Mouse (Mus musculus) kidney, postnatal 36 days (tissue): ENCODE results near the gene Xrcc6.

Source experiments
- DNase-seq, 2 experiments: peaks; one replicate each; pipeline ENCODE4 v3.0.0; 2021 to 2022; ENCODE audit warnings: mixed read lengths in 2 of 2

Xrcc6 gene

DNA sequence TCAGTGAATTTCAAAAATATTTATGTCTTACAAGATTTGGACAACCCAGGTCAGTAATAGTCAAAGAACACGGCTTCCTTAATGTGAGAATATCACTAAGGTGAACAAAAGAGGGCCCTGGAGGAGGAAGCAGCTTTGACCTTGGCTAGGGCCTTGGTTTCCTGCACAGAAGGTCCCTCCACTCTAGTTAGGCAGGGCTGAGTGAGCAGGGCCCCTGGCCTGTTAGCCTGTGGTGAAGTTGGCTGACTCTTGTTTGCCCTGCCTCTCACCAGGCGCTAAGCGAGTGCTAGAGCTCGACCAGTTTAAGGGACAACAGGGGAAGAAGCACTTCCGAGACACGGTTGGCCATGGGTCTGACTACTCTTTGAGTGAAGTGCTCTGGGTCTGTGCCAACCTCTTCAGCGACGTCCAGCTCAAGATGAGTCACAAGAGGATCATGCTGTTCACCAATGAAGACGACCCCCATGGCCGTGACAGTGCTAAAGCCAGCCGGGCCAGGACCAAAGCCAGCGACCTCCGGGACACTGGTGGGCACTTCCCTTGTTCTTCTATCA, 35.0 kb downstream of the Xrcc6 start:
- DNase-seq = peak in 1 of 2 experiments; percentile 10

DNA sequence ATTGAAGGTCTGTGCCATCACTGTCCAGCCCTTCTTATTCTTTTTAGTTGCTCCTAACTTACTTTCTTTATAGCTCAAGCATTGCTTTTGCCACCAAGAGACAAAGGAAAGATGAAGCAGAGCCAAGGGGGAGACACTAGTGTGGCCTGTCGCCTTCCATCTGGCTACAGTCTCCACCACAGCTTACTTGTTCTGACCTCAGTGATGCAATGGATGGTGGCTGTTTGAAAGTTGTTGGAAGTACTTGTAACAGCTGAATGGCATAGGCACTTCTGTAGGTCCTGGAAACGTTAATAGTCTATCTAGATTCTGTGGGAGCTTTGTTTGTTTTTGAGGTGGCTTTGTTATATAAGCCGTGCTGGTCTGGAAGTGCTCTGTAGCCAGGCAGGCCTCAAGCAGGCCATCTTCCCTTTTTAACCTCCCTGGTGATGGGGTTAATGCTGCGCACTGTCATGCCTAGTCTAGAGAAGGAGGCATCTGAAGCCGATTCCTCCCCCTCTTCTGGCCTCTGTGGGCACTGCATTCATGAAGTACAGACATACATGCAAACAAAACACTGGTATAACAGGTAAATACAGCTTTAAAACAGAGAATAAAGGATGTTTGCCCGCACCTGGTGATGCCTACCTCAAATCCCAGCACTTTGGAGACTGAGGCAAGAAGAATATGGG, 36.5 kb downstream of the Xrcc6 start:
- no peak for DNase-seq

DNA sequence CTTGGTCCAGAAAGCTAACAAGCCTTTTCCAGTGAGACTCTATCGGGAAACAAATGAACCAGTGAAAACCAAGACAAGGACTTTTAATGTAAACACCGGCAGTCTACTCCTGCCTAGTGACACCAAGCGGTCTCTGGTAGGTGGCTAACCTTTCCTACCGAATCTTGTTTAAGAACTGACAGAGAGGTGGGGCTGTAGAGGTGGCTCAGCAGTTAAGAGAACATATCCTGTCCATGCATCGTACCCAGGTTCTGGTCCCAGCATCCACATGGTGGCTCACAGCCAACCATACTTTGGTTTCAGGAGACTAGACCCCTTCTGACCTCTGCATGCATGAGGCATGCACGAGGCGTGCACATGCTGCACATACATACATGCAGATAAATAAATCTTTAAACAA, 39.6 kb downstream of the Xrcc6 start:
- DNase-seq = no peak

DNA sequence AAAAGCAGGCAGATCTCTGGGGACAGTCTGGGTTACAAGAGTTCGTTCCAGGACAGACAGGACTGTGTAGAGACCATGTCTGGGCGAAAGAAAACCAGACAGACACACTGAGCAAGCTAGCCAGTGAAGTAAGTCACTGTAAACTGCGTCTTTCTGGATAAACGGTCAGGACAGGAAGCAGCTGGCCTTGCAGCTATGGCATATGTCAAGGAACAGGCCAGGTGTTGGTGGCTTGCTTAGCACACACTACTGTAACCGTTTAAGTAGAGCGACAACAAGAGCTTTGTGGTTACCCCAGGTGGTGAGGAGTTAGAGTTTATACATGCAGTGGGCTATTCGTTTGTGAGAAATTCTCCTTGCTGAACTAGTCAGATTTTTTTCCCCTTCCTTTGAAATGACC, 40.1 kb downstream of the Xrcc6 start:
- no peak for DNase-seq

DNA sequence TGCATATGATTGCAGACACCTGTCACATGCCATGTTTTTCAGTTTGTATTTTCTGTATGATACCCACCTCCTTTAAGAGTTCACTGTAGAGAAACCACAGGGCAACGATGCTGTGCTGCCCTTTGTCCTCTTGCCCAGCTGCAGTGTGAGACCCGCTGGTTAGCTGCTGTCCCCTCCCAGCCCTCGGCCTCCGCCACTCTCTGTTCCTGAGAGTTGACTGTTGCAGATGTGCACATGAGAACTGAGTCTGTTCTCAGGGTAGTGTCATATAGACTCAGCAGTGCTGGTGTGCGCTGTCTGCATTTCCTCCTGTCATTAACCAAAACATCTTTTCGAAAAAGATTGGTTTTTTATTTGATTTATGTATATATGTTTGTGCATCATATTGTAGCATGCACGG, 44.8 kb downstream of the Xrcc6 start:
- no peak for DNase-seq

DNA sequence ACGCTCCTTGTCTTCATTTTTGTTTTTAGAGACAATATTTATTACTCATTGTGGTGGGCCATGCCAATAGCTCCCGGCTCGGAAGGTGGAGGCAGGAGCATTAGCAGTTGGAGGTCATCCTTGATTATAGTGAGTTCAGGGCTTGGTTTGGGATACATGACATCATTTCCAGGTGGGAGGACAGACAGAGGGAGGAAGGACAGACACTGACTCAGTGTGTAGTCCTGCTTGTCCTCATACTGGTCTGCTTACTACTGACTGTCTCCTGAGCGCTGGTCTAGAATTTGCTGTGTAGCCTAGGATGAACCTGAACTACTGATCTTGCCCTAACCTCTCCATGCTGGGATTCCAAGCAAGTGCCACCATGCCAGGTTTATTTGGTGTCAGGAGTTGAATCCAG, 46.1 kb downstream of the Xrcc6 start, which contains the start of gene Desi1:
Gene Desi1 (minus strand): TSS at position 101 of the 400 bp plus-strand sequence.
- DNase-seq = no peak

DNA sequence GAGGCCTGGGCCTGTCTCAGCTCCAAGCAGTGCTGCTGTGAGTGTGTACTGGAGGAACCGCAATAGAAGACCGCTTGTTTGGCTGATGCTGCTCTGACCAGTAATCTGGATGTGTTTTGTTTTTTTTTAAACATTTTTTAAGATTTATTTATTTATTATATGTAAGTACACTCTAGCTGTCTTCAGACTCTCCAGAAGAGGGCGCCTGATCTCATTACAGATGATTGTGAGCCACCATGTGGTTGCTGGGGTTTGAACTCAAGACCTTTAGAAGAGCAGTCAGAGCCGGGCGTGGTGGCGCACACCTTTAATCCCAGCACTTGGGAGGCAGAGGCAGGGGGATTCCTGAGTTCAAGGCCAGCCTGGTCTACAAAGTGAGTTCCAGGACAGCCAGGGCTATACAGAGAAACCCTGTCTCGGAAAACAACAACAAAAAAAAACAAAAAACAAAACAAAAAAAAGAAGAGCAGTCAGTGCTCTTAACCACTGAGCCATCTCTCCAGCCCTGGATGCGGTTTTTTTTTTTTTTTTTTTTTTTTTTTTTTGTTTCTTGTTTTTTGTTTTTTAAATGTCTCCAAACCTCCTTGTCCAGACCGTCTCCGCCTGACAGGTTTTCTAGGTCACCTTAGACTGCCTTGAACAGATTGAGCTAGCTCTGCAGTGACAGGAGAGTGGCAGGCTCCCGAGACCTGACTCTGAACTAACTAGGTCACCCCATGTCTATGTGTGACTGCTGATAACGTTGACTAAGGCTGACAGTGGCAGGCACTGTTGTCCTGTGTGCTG, 48.5 kb downstream of the Xrcc6 start:
- peak; percentile 29 to 52 for DNase-seq

DNA sequence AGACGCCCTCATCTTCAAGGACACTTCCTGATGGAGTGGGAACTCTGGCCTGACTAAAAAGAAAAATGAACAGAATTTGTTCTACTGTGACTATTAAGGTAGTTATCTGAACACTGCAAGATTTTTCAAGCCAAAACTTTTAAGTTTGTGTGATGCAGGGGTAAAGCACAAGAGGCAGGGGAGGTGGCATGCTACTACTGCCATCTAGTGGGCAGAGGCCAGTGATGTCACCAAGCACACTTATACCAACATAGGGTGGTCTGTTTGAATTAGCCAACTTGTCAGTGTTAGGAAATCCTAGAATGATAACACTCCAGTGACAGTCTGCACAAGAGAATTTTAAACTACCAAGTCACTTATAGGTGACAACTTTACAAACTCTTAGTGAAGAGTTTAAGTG, 53.0 kb downstream of the Xrcc6 start:
- DNase-seq = peak; percentile 41 to 68

DNA sequence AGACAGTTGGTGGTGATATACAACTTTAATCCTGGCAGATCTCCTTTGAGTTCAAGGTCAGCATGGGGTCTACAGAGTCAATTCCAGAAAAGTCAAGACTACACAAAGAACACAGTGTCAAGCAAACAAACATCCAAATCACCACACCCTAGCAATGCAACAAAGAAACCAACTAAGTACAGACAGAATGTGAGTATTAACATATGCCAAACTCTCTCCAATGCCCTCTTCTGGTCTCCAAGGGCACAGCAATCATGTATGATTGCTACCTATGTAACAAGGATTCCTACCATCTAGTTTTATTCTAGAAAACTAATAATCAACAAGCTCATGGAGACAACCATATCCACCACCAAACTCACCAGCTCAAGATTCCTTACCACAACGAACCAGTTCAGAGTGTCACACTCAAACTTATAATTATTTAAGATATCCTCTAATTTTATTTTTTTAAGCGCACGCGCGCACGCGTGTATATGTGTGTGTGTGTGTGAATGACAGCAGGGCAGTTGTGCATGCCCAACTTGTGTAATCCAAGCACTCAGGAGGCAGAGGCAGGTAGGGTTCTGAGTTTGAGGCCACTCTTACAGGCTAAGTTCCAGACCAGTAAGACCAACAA, 56.6 kb downstream of the Xrcc6 start:
- peak in 1 of 2 experiments; percentile 23 for DNase-seq

DNA sequence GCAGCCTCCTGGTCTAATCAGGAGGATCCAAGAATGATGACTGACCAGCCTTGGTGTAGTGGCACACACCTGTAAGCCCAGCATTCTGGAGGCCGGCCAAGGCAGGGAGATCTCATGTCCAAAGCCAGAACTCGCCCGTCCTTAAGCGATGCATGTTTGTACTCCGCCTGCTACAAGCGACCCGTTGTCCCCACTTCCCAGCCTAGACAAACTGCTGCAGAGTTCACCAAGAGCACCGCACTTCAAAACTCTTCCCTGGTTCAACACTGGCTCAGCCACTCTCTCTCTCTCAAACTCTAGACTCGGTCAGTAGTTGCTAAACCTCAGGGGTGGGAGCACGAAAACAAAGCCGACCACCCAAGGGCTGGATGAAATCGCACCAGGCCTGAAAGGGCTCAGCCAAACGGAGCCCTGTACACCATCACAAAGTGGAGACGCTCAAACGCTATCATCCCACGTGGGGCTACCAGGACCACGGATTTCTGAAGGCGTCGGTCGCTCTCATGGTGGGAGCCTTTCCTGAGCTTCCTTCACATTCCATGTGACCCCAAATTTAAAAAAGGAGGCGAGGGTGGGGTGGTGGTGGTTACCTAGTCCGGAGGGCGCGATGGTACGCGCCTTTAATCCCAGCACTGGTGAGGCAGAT, 58.7 kb downstream of the Xrcc6 start:
- DNase-seq = peak; percentile 16 to 56

DNA sequence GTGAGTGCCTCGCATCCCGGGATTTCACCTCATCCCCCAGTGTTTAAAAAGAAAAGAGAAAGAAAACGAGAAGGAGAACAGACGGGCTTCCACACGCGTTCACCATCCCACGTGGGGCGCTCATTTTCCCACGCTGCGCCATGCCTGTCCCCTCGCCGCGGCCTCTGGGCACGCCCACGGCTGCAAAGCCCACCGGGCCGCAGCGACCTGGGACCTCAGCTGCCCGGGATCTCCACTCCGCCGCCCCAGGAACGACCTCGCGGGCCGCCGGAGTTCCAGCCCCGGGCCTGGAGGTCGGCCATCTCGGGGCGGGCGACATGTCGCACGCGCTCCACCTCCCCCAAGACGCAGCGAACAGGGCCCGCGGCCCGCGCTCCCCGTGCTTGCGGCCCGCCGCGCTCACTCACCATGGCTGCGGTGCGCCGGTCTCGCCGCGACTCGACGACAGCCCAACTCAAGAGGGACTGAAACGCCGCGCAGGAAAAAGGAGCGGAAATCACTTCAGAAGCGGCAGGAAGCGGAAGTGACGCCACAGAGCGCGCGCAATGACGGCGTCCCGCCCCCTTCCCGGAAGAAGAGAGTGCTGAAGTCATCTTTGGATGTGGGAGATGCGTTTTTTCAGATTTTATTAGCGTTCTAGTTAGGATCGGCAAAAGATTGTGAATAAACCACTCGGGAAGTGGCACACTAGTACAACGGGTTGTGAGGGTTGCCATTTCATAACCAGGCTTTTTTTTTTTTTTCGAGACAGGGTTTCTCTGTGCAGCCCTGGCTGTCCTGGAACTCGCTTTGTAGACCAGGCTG, 59.6 kb downstream of the Xrcc6 start, which contains the start of gene Snu13:
Gene Snu13 (minus strand): TSS at position 519 of the 804 bp plus-strand sequence.
- DNase-seq = peak; percentile 93 to 97

DNA sequence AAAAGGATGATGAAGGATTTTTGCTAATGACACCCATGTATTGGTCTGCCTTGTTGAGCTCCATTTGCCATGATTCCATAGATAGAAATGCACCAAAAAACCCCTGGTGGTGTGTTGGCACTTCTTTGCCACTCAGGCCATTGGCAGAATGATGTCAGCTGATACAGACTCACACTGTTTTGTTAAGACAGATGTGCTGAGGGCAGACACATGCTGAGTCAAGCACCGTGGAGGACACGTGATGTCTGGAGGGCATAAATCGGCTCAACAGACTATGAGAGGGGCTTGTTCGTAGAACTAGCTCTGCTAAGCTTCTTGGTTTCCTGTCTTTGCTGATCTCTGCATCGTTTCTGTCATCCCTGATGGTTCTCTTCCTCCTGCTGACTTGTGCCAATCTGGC, 64.9 kb downstream of the Xrcc6 start:
- DNase-seq = no peak

DNA sequence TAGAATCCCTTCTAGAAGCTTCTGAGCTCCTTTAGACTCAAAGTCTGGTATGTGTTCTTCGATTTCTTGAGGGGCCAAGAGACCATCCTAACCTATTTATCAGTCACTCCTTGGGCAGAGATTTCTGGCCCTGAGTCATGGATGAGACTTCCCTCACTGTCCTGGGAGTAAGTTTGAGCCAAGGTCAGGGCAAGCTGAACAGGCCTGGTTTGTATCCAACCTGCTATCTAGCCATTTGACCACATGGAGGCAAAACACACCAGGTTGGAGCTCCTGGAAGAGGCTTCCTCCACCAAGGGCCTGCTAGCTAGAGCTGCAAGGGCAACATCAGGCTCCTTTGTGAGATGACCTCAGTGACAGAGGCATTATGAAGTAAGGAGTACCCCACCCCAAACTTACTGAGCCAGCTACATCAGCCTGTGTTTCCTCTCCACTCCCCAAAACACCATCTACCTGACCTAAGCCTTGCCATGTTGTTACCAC, 71.1 kb downstream of the Xrcc6 start, which contains the start of gene 4930407I10Rik:
Gene 4930407I10Rik (plus strand): TSS at position 433 of the 483 bp plus-strand sequence.
- no peak for DNase-seq

DNA sequence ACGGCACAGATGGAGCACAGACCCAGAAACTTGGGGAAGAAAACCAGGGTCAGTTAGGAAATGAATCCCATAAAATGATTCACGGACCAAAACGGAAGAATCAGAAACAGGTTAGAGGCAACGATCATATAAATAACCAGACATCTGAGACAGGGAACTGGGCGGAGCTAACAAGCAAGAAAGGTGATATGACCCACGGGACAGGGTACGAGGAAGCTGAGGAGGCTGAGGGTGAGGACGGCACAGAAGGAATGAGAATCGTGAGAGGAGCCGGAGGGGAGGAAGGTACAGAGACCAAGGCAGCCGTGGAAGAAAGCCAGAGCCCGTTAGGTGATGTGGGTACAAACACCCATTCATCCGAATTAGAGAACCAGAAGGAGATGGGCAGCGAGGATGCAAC, 76.3 kb downstream of the Xrcc6 start:
- DNase-seq = no peak

DNA sequence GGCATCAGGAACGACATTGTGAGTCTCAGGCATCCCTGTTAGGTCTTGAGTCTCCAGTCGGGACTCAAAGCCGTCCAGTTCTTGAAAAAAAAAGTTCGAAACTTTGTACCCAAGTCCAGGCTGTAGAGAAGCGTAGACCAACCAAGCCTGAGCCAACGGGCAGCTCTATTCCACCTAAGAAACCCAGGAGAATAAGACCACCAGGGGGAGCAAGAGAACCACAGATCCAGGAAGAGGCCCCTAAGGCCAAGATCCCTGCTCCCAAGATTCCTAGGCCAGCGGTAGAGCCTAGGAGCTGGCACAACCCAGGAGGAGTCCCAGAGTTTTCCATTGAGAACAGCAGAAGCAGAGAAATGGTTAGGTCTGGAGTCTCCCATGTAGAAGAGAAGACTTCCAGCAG, 77.9 kb downstream of the Xrcc6 start:
- peak; percentile 85 to 87 for DNase-seq

DNA sequence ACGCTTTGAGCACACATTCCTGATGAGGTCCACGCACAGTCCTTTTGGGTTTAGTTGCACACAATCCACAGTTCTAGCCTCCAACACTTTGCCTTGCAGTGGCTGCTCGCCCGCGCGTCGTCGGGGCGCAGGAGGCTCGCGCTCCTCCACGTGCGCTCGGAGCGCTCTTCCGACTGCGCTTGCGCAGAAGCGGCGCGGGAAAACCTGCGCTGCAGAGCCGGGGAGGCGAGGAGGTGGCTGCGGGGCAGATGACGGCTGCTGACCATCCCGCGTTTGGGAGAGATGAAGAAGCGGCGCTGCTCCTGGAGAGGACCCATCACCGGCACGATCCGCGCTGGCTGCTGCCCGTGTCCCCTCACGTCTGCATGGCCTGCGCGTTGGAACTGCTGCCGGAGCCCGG, 82.3 kb downstream of the Xrcc6 start, which contains the start of gene Mei1:
Gene Mei1 (plus strand): TSS at position 99 of the 400 bp plus-strand sequence.
- no peak for DNase-seq

DNA sequence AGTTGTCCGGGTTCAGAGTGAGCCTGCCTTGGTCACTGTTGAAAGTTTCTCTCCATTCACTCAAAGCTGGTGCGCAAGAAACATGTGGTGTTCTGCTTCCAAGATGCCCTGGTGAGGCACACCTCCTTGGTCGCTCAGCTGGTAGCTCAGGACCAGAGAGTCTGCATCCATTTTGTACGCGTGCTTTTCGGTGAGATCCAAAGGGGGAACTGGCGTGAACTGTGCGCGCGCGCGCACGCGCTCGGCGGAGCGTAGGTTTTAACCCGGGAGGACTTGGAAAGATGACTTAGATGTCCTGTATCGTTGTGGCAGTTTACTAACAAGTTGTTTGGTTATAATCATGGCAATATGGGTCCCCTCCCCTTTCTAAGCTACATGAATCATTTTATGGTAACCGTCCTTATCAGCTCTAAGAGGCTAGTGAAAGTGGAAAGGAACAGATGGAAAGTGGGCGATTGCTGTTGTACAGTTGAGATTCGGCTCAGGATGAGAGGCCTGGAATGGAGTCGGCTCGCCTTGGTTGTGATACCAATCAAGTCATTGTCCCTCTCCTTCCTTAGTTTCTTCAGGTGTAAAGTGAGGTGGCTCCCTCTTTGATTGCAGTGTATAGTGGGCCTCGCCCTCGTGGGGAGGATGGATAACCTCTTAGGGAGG, 84.3 kb downstream of the Xrcc6 start:
- no peak for DNase-seq

DNA sequence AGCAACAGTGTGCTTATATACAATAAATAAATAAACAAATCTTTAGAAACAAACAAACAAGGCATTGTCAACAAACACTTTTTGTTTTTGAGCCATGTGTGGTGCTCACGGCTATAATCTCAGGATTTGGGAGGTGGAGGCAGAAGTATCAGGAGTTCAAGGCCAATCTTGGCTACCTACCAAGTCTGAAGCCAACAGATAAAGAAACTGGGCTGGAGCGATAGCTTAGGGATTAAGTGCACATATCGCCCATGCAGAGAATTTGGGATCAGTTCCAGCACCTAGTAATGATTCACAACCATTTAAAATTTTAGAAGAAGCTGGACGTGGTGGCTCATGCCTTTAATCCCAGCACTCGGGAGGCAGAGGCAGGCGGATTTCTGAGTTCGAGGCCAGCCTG, 85.9 kb downstream of the Xrcc6 start:
- no peak for DNase-seq

DNA sequence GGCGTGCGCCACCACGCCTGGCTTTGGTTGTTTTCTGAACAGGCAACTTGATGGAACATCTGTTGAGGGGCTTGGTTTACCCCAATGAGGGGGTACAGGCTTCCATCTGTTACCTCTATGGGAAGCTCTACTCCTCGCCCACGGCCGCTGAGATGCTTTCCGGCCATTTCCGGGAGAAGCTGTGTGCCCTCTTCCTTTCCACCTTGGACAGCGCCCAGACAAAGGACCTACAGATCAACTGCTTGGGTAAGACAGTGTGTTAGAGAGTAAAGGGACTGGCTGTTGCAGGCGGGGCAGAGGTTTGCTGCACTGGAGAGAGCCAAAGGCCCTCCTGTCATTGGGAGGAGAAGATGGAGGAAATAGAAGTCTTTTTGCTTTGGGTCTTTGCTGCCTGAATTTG, 92.2 kb downstream of the Xrcc6 start:
- DNase-seq = no peak

DNA sequence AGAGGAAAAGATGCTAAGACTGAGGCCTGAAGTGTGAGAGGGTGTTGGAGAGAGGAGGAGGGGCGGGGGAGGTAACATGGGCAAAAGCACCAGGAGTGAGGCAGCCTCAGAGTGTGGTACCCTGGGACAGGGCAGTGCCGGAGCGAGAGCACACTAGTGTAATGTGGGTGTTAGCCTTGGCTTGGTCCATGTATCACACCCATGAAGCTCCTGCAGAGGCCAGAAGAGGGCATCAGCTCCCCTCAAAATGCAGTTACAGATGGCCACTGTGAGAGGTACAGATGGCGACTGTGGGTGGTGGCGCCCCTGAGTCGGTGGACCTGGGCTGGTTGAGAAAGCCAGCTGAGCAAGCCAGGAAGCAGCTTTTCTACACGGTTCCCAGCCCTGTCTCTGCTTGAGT, 93.5 kb downstream of the Xrcc6 start:
- DNase-seq = peak; percentile 17 to 34

DNA sequence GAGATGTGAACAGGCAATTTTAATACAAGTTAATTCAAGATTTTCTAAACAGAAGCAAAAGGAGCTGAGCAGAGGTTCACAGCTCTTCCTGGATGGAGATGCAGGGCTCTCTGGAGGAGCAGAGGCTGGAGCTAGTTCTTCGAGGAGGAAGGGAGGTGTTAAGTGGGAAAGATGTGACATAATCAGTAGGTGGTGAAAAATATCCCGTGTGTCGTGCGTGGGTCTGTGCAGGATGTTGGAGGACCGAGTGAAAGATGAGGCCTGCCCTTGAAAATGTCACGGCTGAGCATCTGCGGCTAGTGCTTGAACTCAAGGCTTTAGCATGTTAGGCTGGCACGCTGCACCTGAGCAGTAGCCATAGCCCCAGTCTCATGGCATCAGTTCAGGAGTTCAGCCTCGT, 98.0 kb downstream of the Xrcc6 start:
- DNase-seq = no peak
